ENCODE assay signal across 8 mouse cellular contexts in genomic region chr13:67421207-67421857, GRCm38 (mm10). TPM values are rescaled to one million over a fixed set of nuclear protein-coding genes. Genes with fewer than 3 reads are reported as not detected.
A peak's percentile ranks its signal among the peaks of the same experiment; 100 is the strongest.
DNase-seq lines count a peak whose midpoint lies in the region; ATAC-seq and TF ChIP-seq lines count a peak whose summit lies in the region.

Gene Zfp459, minus strand, starts transcription at chr13:67421418.

- H3K4me2 ChIP-seq in hindbrain, embryonic 12.5 days (replicated peaks): peak within 1 kb of the TSS; percentile 82

- peak; percentile 87 for ATAC-seq in CD4-positive, CD25-positive, alpha-beta regulatory T cell, adult 4 months
- ATAC-seq in hindbrain, embryonic 12.5 days (ENCODE audit: low FRiP score): peak; percentile 83

- TF ChIP-seq CTCF in bone marrow macrophage, adult 2 months (IDR thresholded peaks at IDR 0.05; ENCODE audit: low read depth, low read length): no peak
- no peak for TF ChIP-seq CTCF in embryonic fibroblast, embryonic 13.5 days (IDR thresholded peaks at IDR 0.05; ENCODE audit: borderline replicate concordance, insufficient read depth, low read length)

- H3K4me3 ChIP-seq in bone marrow macrophage, adult 2 months (ENCODE audit: insufficient read depth, low read length): peak within 1 kb of the TSS; percentile 52
- H3K4me3 ChIP-seq in embryonic fibroblast, embryonic 13.5 days (ENCODE audit: insufficient read depth, low read length): peak within 1 kb of the TSS; percentile 81
- H3K4me3 ChIP-seq in hindbrain, embryonic 12.5 days: peak within 1 kb of the TSS; percentile 55

- no peaks in the 10 kb centered on the region for H3K9me3 ChIP-seq in hindbrain, embryonic 12.5 days (replicated peaks)

- WGBS in hindbrain, embryonic 12.5 days: 2% methylated on average over 22 of the region's 22 CpGs

- H3K9ac ChIP-seq in hindbrain, embryonic 12.5 days: peak within 1 kb of the TSS; percentile 63

- peaks cover 6% of the 10 kb centered on the region for H3K4me1 ChIP-seq in bone marrow macrophage, adult 2 months (ENCODE audit: control insufficient read depth, insufficient read depth, low read length)
- no peaks in the 10 kb centered on the region for H3K4me1 ChIP-seq in embryonic fibroblast, embryonic 13.5 days (ENCODE audit: control insufficient read depth, insufficient read depth, low read length)
- H3K4me1 ChIP-seq in hindbrain, embryonic 12.5 days: no peaks in the 10 kb centered on the region

- DNase-seq in layer of hippocampus, postnatal 10 days (ENCODE audit: low spot score in 2 of 2): peak; percentile 22 to 27
- peak; percentile 36 for DNase-seq in lung, postnatal 10 days
- peak; percentile 5 for DNase-seq in ovary, postnatal 14 days (ENCODE audit: low spot score)
- peak; percentile 55 for DNase-seq in thymus, postnatal 14 days

- H3K27ac ChIP-seq in bone marrow macrophage, adult 2 months (ENCODE audit: insufficient read depth, low read depth, low read length): no peak within 1 kb of the TSS
- no peak within 1 kb of the TSS for H3K27ac ChIP-seq in embryonic fibroblast, embryonic 13.5 days (ENCODE audit: insufficient read depth, low read length)
- no peak within 1 kb of the TSS for H3K27ac ChIP-seq in hindbrain, embryonic 12.5 days

- no peak for TF ChIP-seq POLR2A in bone marrow macrophage, adult 2 months (IDR thresholded peaks at IDR 0.05; ENCODE audit: borderline replicate concordance, low read depth, low read length)
- TF ChIP-seq POLR2A in embryonic fibroblast, embryonic 13.5 days (IDR thresholded peaks at IDR 0.05; ENCODE audit: low read depth, low read length): no peak

- H3K27me3 ChIP-seq in hindbrain, embryonic 12.5 days: no peaks in the 10 kb centered on the region

- no peaks in the 10 kb centered on the region for H3K36me3 ChIP-seq in hindbrain, embryonic 12.5 days

RNA-seq across cellular contexts. Expression of gene Zfp459, which starts in this region (rescaled TPM):
- polyA plus RNA-seq in CD4-positive, CD25-positive, alpha-beta regulatory T cell, adult 4 months (2017; shearing (Covaris generic)): 1 to 10 TPM; 2.3 to 2.4 TPM
- polyA plus RNA-seq in bone marrow macrophage, adult 2 months (2012; ENCODE audit: insufficient read depth, insufficient read length, missing spikeins): 0.16 TPM in 1 of 2 replicates, not detected in the other
- 0.30 TPM in 1 of 2 replicates, not detected in the other for polyA plus RNA-seq in embryonic fibroblast, embryonic 13.5 days (2011; ENCODE audit: insufficient read length, low read depth, missing spikeins)
- polyA plus RNA-seq in hindbrain, embryonic 12.5 days (2016; fragmentation: Nextera tagmentation; extraction: Ambion mirVana): 1.0 and 1.3 TPM in 2 replicates
- total RNA-seq in layer of hippocampus, postnatal 10 days (2021): 1 to 10 TPM; 2.0 to 2.3 TPM

Comparison
In these comparisons a context has a peak if more than half of its experiments do, and no peak if none do; other contexts are left out.
1. DNase-seq: peak in every context shown above with its lines; median percentile 55 in thymus, postnatal 14 days; 36 in lung, postnatal 10 days; 24 in layer of hippocampus, postnatal 10 days; 5 in ovary, postnatal 14 days.